Mouse (Mus musculus) macrophage (primary cell): ENCODE data around the gene Tssk6. TPM values are rescaled to one million over a fixed set of nuclear protein-coding genes. Genes with fewer than 3 reads are reported as not detected.

Source experiments
- H3K27ac ChIP-seq: fragments of 350-480 bp; formaldehyde crosslinking; 2 replicates; pipeline ENCODE4 v1.9.0; 2021
- H3K36me3 ChIP-seq: fragments of 350-480 bp; formaldehyde crosslinking; 2 replicates; pipeline ENCODE4 v1.9.0; 2021; ENCODE audit errors: inconsistent target
- H3K4me3 ChIP-seq: fragments of 350-480 bp; formaldehyde crosslinking; 2 replicates; pipeline ENCODE4 v1.9.0; 2021; ENCODE audit errors: inconsistent target
- H3K79me2 ChIP-seq: fragments of 350-480 bp; formaldehyde crosslinking; 2 replicates; pipeline ENCODE4 v1.9.0; 2021; ENCODE audit errors: inconsistent target
- WGBS: methylation state at CpG from one replicate; pipeline ENCODE4 v1.1.7; 2026; ENCODE audit warnings: inconsistent platforms; ENCODE audit not compliant: missing documents; 5-methylcytosine and 5-hydroxymethylcytosine counted together
- polyA plus RNA-seq: library from polyadenylated mRNA; stranded (reverse); fragments of 250-400 nt; gene quantifications from 3 replicates; pipeline ENCODE4 v1.2.4, GENCODE M21; 2018; ENCODE audit warnings: inconsistent platforms

The Tssk6 gene
- polyA plus RNA-seq, 1 experiment from 2014 or later: 0.22 TPM

- no peaks in the 10 kb centered on the region for H3K36me3 ChIP-seq
- H3K4me3 ChIP-seq: no peak overlapping the region
- H3K79me2 ChIP-seq: no peaks in the 10 kb centered on the region
- H3K27ac ChIP-seq: no peak overlapping the region
- 82% methylated on average over 3 of the region's 3 CpGs for WGBS
Measured at GRCm38 (mm10) chr8:69877992-69878391, 24.0 kb upstream of the Tssk6 start.

GRCm38 (mm10) chr8:69879678-69880077, 22.3 kb upstream of the Tssk6 start:
- H3K4me3 ChIP-seq: no peak overlapping the region
- no peak overlapping the region for H3K27ac ChIP-seq
- no peaks in the 10 kb centered on the region for H3K79me2 ChIP-seq
- 89% methylated on average over 8 of the region's 8 CpGs for WGBS
- H3K36me3 ChIP-seq: no peaks in the 10 kb centered on the region

- 27% methylated on average over 24 of the region's 37 CpGs for WGBS
- H3K27ac ChIP-seq: no peak overlapping the region
- no peak overlapping the region for H3K4me3 ChIP-seq
- no peaks in the 10 kb centered on the region for H3K79me2 ChIP-seq
- H3K36me3 ChIP-seq: no peaks in the 10 kb centered on the region
Measured at GRCm38 (mm10) chr8:69880841-69881240, 21.1 kb upstream of the Tssk6 start.

GRCm38 (mm10) chr8:69881261-69881865, 20.6 kb upstream of the Tssk6 start:
- Histone ChIP-seq H3K79me2 (no peaks in the 10 kb centered on the region), H3K36me3 (no peaks in the 10 kb centered on the region), H3K4me3 (no peak overlapping the region), H3K27ac (no peak overlapping the region)
- whole genome bisulfite sequencing: 40% methylated on average over 73 of the region's 79 CpGs

GRCm38 (mm10) chr8:69882021-69882756, 19.8 kb upstream of the Tssk6 start:
- Histone ChIP-seq H3K36me3 (no peaks in the 10 kb centered on the region), H3K4me3 (no peak overlapping the region), H3K79me2 (no peaks in the 10 kb centered on the region), H3K27ac (no peak overlapping the region)
- 14% methylated on average over 94 of the region's 103 CpGs for WGBS

- whole genome bisulfite sequencing: 30% methylated on average over 42 of the region's 52 CpGs
- Histone ChIP-seq H3K36me3 (no peaks in the 10 kb centered on the region), H3K27ac (no peak overlapping the region), H3K79me2 (no peaks in the 10 kb centered on the region), H3K4me3 (no peak overlapping the region)
Measured at GRCm38 (mm10) chr8:69882833-69883600, 19.0 kb upstream of the Tssk6 start.

GRCm38 (mm10) chr8:69884141-69884540, 17.8 kb upstream of the Tssk6 start:
- WGBS: 43% methylated on average over 11 of the region's 13 CpGs
- H3K36me3 ChIP-seq: no peaks in the 10 kb centered on the region
- H3K79me2 ChIP-seq: no peaks in the 10 kb centered on the region
- H3K27ac ChIP-seq: no peak overlapping the region
- H3K4me3 ChIP-seq: no peak overlapping the region

GRCm38 (mm10) chr8:69887289-69888243, 14.4 kb upstream of the Tssk6 start, which contains the start of gene Cilp2:
Cilp2 (minus strand) TSS chr8:69887687.
- WGBS: 1% methylated on average over 60 of the region's 60 CpGs
- peaks cover 4% of the 10 kb centered on the region; the same call in 1 of the 2 replicates for H3K36me3 ChIP-seq
- no peak within 1 kb of the TSS for H3K4me3 ChIP-seq
- no peak within 1 kb of the TSS for H3K27ac ChIP-seq
- no peaks in the 10 kb centered on the region for H3K79me2 ChIP-seq

GRCm38 (mm10) chr8:69888244-69888866, 13.6 kb upstream of the Tssk6 start:
- H3K27ac ChIP-seq: no peak overlapping the region
- H3K36me3 ChIP-seq: peaks cover 6% of the 10 kb centered on the region; the same call in 1 of the 2 replicates
- no peaks in the 10 kb centered on the region for H3K79me2 ChIP-seq
- WGBS: 11% methylated on average over 23 of the region's 24 CpGs
- H3K4me3 ChIP-seq: no peak overlapping the region

GRCm38 (mm10) chr8:69888902-69889301, 13.1 kb upstream of the Tssk6 start:
- WGBS: 12% methylated on average over 32 of the region's 32 CpGs
- Histone ChIP-seq H3K36me3 (peaks cover 12% of the 10 kb centered on the region; the same call in 1 of the 2 replicates), H3K27ac (no peak overlapping the region), H3K79me2 (no peaks in the 10 kb centered on the region), H3K4me3 (no peak overlapping the region)

- no peak overlapping the region for H3K27ac ChIP-seq
- WGBS: 61% methylated on average over 19 of the region's 19 CpGs
- no peak overlapping the region for H3K4me3 ChIP-seq
- peaks cover 13% of the 10 kb centered on the region for H3K79me2 ChIP-seq
- peaks cover 18% of the 10 kb centered on the region; the same call in 1 of the 2 replicates for H3K36me3 ChIP-seq
Measured at GRCm38 (mm10) chr8:69890813-69891241, 11.2 kb upstream of the Tssk6 start.

- H3K79me2 ChIP-seq: peaks cover 44% of the 10 kb centered on the region
- no peak overlapping the region for H3K4me3 ChIP-seq
- no peak overlapping the region for H3K27ac ChIP-seq
- H3K36me3 ChIP-seq: peaks cover 25% of the 10 kb centered on the region; the same call in 1 of the 2 replicates
- 89% methylated on average over 17 of the region's 17 CpGs for WGBS
Measured at GRCm38 (mm10) chr8:69893863-69894262, 8.1 kb upstream of the Tssk6 start.

GRCm38 (mm10) chr8:69894836-69895332, 7.1 kb upstream of the Tssk6 start:
- Histone ChIP-seq H3K79me2 (peaks cover 54% of the 10 kb centered on the region), H3K4me3 (no peak overlapping the region), H3K27ac (no peak overlapping the region), H3K36me3 (peaks cover 25% of the 10 kb centered on the region; the same call in 1 of the 2 replicates)
- 82% methylated on average over 6 of the region's 6 CpGs for WGBS
